Mouse (Mus musculus) cerebellum, adult 2 months (tissue): ENCODE results near the gene Ier5. TPM values are rescaled to one million over a fixed set of nuclear protein-coding genes. Genes with fewer than 3 reads are reported as not detected.

ENCODE experiments used
- DNase-seq, 2 experiments: peaks; one replicate each; pipeline ENCODE4 v3.0.0; 2021
- H3K27ac ChIP-seq: fragments of 200-500 bp; 2 replicates; pipeline ENCODE4 v1.5.1; 2012; ENCODE audit warnings: low read length, control low read depth, inconsistent platforms; ENCODE audit not compliant: insufficient read depth
- H3K27me3 ChIP-seq: fragments of 200-500 bp; 2 replicates; pipeline ENCODE4 v1.6.1; 2012; ENCODE audit warnings: inconsistent platforms, mild to moderate bottlenecking, low read length, moderate library complexity; ENCODE audit not compliant: control insufficient read depth, insufficient read depth
- H3K4me1 ChIP-seq: fragments of 200-500 bp; 2 replicates; pipeline ENCODE4 v1.6.1; 2011; ENCODE audit warnings: low read length; ENCODE audit not compliant: control insufficient read depth, insufficient read depth
- H3K4me3 ChIP-seq: fragments of 200-500 bp; replicated peaks from 2 replicates; pipeline ENCODE3; 2011; ENCODE audit warnings: mild to moderate bottlenecking, low read depth, low read length, control low read depth; ENCODE audit not compliant: insufficient read depth
- CTCF ChIP-seq: fragments of 200-500 bp; IDR thresholded peaks from 2 replicates; pipeline ENCODE4 v1.5.1; 2011; ENCODE audit warnings: low read depth, mild to moderate bottlenecking, control low read depth, low read length, moderate library complexity, borderline replicate concordance; ENCODE audit not compliant: insufficient read depth
- POLR2A ChIP-seq: fragments of 200-500 bp; IDR thresholded peaks from 2 replicates; pipeline ENCODE4 v1.6.1; 2011; ENCODE audit warnings: low read length, control low read depth, borderline replicate concordance; ENCODE audit not compliant: insufficient read depth
- WGBS: fragments of 180-500 bp; shearing (Covaris S2); methylation state at CpG from one replicate; pipeline ENCODE4 v1.1.7; 2018; 5-methylcytosine and 5-hydroxymethylcytosine counted together
- polyA plus RNA-seq: library from polyadenylated mRNA; depleted of rRNA; stranded (reverse); fragments of >200 nt; gene quantifications from 2 replicates; pipeline ENCODE4 v1.2.3, GENCODE M21; 2012; rRNA removed

The Ier5 gene
- polyA plus RNA-seq, 1 experiment, result 13.0 TPM

GRCm38 (mm10) chr1:155053296-155053695 is 46.1 kb downstream of the Ier5 start:
- 100% methylated on average over 1 of the region's 1 CpGs for WGBS
- H3K27ac ChIP-seq, result no peak overlapping the region
- no peak for TF ChIP-seq POLR2A
- no peak for TF ChIP-seq CTCF
- H3K27me3 ChIP-seq, result no peaks in the 10 kb centered on the region
- no peak for DNase-seq
- no peak overlapping the region for H3K4me3 ChIP-seq
- H3K4me1 ChIP-seq, result peaks cover 17% of the 10 kb centered on the region

GRCm38 (mm10) chr1:155052761-155053166 is 46.7 kb downstream of the Ier5 start:
- Histone ChIP-seq H3K27ac (no peak overlapping the region), H3K4me3 (no peak overlapping the region), H3K27me3 (no peaks in the 10 kb centered on the region), H3K4me1 (peaks cover 17% of the 10 kb centered on the region)
- DNase-seq, result no peak
- WGBS, result 87% methylated on average over 9 of the region's 9 CpGs
- no peak for TF ChIP-seq CTCF
- no peak for TF ChIP-seq POLR2A

DNA sequence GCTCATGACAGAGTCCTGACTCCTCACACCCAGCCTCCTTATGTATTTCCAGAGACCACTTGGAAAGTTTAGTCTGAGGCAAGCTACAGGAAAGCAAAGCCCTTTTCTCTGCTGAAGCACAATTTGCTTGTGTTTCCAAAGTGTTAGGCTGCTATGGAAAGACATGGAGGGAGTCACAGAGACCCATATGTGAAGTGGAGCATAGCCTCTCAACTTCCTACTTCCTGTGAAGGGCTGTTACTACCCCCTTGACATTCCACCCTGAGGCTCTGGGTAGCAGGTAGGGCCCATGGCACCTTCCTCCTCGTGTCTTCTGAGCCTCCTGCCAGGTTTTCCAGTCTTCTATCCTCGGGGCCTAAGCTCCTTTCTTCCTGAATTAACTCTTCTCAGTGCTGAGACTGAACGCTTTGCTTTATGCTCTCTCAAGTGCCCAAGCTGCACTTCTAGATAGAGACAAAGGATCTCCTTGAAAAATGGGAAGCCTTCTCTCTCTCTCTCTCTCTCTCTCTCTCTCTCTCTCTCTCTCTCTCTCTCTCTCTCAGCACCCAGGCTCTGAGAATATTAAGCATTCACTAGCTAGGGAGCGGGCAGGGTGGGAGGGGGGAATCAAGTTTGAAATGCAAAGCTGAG is 47.2 kb downstream of the Ier5 start:
- peaks cover 17% of the 10 kb centered on the region for H3K4me1 ChIP-seq
- 63% methylated on average over 4 of the region's 4 CpGs for whole genome bisulfite sequencing
- DNase-seq, result no peak
- H3K27ac ChIP-seq, result no peak overlapping the region
- no peak for TF ChIP-seq CTCF
- no peak for TF ChIP-seq POLR2A
- H3K4me3 ChIP-seq, result no peak overlapping the region
- H3K27me3 ChIP-seq, result no peaks in the 10 kb centered on the region

DNA sequence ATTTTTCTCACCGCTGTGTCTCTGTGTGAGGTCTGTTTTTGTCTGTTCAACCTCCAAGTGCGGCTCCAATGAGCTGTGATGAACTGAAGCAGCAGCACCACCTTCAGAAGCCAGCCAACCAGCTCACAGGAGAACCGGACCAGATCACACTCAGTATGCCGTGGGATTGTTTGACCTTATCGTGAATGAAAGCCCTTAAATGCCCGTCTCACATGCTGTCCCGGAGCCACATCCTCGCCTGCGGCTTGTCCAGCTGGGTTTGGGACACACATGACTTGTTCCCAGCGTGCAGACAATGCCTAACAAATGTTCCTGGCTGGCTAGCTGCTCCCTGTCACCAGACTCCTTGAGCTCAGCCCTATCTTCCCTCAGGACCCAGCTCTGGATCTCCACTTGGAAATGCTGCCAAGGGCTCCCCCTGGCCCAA is 47.7 kb downstream of the Ier5 start:
- H3K27ac ChIP-seq, result no peak overlapping the region
- peak; percentile 75 to 77 for DNase-seq
- TF ChIP-seq POLR2A, result no peak
- no peak for TF ChIP-seq CTCF

DNA sequence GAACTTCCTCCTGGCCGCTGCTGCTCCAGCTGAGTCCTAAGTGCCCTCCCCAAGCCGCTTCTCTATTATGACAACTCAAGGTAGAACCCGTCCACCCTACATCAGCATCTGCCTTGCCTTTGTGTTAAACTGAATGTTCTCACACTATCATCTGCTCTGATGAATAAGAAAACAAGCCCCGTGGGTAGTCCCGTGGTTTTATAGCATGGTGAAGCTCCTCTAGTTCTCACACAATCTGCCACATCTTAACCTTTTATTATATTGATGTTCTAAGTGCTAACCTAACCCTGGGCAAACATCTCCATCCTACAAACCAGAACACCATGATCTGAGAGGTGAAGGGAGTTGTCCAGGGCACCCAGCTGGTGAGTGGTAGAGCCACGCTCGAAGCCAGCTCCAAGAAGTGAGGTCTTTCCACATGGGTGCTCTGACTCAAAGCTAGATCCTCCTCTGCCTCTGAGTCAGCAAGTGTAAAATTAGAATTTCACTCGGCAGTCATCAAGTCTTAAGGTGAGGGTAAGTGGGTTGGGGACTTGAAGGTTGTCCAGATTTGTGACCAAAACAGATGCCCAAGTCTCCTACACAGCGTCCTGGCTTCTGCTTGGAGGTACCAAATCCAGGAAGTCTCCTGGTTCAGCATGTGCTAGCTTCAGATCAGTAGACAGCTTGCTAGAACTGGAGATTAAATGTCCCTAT is 48.4 kb downstream of the Ier5 start:
- WGBS, result 73% methylated on average over 9 of the region's 9 CpGs
- Histone ChIP-seq H3K4me1 (peaks cover 17% of the 10 kb centered on the region), H3K27me3 (no peaks in the 10 kb centered on the region), H3K27ac (no peak overlapping the region), H3K4me3 (no peak overlapping the region)
- no peak for TF ChIP-seq CTCF
- no peak for TF ChIP-seq POLR2A
- DNase-seq, result no peak

More for the DNA sequence above, 47.7 kb downstream of the Ier5 start:
- H3K4me1 ChIP-seq, result peaks cover 17% of the 10 kb centered on the region
- 2% methylated on average over 10 of the region's 10 CpGs for WGBS
- peak overlapping the region; percentile 3 for H3K4me3 ChIP-seq
- no peaks in the 10 kb centered on the region for H3K27me3 ChIP-seq

DNA sequence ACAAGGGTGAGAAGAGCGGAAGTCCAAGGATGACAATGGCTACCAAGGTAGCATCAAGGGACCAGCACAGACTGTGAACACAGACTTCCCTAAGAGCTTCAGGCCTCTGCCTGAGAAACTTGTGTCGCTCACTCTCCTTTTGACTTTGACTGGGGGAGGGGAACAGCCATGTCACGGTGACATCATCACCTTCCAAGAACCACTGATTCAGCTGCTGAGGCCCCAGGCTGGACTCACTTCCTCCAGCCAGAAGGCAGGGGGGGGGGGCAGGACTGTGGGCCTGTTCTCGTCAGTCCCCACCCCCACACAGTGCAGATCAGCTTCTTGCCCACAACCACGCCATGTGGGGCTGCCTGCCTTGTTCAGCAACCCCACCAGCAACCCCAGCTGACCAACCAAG is 49.3 kb downstream of the Ier5 start:
- no peak for DNase-seq

GRCm38 (mm10) chr1:155048947-155049346 is 50.5 kb downstream of the Ier5 start:
- peaks cover 17% of the 10 kb centered on the region for H3K4me1 ChIP-seq
- DNase-seq, result peak; percentile 87 to 95
- WGBS, result 1% methylated on average over 5 of the region's 5 CpGs
- no peak overlapping the region for H3K4me3 ChIP-seq
- TF ChIP-seq CTCF (peak; percentile 99), POLR2A (no peak)
- H3K27me3 ChIP-seq, result no peaks in the 10 kb centered on the region
- H3K27ac ChIP-seq, result no peak overlapping the region

More for the DNA sequence above, 49.3 kb downstream of the Ier5 start:
- 86% methylated on average over 5 of the region's 5 CpGs for WGBS
- H3K27me3 ChIP-seq, result no peaks in the 10 kb centered on the region
- no peak for TF ChIP-seq POLR2A
- no peak overlapping the region for H3K4me3 ChIP-seq
- no peak overlapping the region for H3K27ac ChIP-seq
- H3K4me1 ChIP-seq, result peaks cover 17% of the 10 kb centered on the region

Other genes starting within 250 kb of the Ier5 start
- gene Cacna1e, start 215.1 kb downstream of the Ier5 start, polyA plus RNA-seq, result 51.9 and 62.0 TPM in 2 replicates
- gene Mr1, start 47.2 kb upstream of the Ier5 start, polyA plus RNA-seq, result 4.0 and 4.6 TPM in 2 replicates
- gene Stx6, start 59.1 kb upstream of the Ier5 start, polyA plus RNA-seq, result 82.2 and 83.2 TPM in 2 replicates
- 14.1 and 15.5 TPM in 2 replicates for gene BC034090, start 144.8 kb upstream of the Ier5 start, polyA plus RNA-seq